Mouse (Mus musculus) brown adipose tissue, adult 24 weeks (tissue): ENCODE measurements around the gene Prpf4. TPM values are rescaled to one million over a fixed set of nuclear protein-coding genes. Genes with fewer than 3 reads are reported as not detected.

Experiments
- H3K27ac ChIP-seq: fragments of 200-500 bp; replicated peaks from 2 replicates; pipeline ENCODE4 v1.5.1; 2012; ENCODE audit warnings: low read depth, mild to moderate bottlenecking, low read length
- H3K4me1 ChIP-seq: fragments of 200-500 bp; 2 replicates; pipeline ENCODE4 v1.6.1; 2012; ENCODE audit warnings: low read length, mixed read lengths; ENCODE audit not compliant: control insufficient read depth, insufficient read depth, insufficient read length
- H3K4me3 ChIP-seq: fragments of 200-500 bp; 2 replicates; pipeline ENCODE4 v1.5.1; 2012; ENCODE audit warnings: low read depth, mild to moderate bottlenecking, low read length, moderate library complexity; ENCODE audit not compliant: insufficient read depth
- polyA plus RNA-seq: library from polyadenylated mRNA; stranded (reverse); fragments of >200 nt; gene quantifications from 2 replicates; pipeline ENCODE4 v1.2.4, GENCODE M21; 2012; ENCODE audit not compliant: missing spikeins, insufficient read depth, insufficient read length

The Prpf4 gene
- polyA plus RNA-seq, 1 experiment = 5.4 TPM

GRCm38 (mm10) chr4:62374342-62374741 is 34.3 kb upstream of the Prpf4 start:
- Histone ChIP-seq H3K4me3 (no peak overlapping the region), H3K4me1 (no peaks in the 10 kb centered on the region), H3K27ac (no peak overlapping the region)

DNA sequence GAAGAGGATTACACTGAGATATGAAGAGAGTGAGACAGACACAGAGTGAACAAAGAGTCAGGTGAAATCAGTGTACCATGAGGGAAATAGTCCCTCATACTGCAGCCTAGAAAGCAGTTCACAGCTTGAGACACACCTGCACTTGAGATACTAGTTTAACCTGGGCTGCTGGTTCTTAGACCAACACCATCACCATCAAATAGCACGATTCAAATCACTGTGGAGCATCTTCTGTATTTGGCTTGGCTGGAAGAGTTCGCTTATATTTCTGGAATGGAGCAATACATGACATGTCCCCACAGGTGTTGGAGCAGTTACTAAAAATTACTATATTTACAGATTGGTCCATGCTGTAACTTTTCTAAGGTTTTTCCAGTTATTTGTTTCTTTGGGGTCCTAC is 32.5 kb upstream of the Prpf4 start:
- Histone ChIP-seq H3K4me1 (no peaks in the 10 kb centered on the region), H3K27ac (no peak overlapping the region), H3K4me3 (no peak overlapping the region)

GRCm38 (mm10) chr4:62379724-62380381 is 28.7 kb upstream of the Prpf4 start:
- Histone ChIP-seq H3K27ac (no peak overlapping the region), H3K4me3 (no peak overlapping the region)

GRCm38 (mm10) chr4:62383207-62383606 is 25.4 kb upstream of the Prpf4 start:
- Histone ChIP-seq H3K27ac (no peak overlapping the region), H3K4me1 (no peaks in the 10 kb centered on the region), H3K4me3 (no peak overlapping the region)

More at GRCm38 (mm10) chr4:62379724-62380381, 28.7 kb upstream of the Prpf4 start:
- no peaks in the 10 kb centered on the region for H3K4me1 ChIP-seq

DNA sequence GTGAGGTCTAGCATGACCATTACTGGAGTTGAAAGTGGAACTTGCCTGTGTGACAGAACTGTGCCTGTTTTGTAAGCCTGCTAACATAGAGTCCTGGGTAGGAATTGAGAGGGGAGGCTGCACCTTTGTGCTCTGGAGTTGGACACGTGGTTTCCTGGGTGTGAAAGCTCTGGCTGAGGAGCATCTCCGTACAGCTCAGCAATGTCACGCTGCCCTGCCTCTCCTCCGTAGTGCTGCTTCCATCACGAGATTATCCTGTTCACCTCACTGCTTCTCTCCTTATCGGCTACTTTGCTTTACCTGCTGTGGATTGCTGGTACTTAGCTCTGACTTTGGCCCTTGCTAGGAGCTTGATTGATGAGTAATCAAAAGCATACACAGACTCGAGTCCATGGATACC is 24.8 kb upstream of the Prpf4 start:
- no peak overlapping the region for H3K27ac ChIP-seq
- no peaks in the 10 kb centered on the region for H3K4me1 ChIP-seq
- H3K4me3 ChIP-seq = no peak overlapping the region

DNA sequence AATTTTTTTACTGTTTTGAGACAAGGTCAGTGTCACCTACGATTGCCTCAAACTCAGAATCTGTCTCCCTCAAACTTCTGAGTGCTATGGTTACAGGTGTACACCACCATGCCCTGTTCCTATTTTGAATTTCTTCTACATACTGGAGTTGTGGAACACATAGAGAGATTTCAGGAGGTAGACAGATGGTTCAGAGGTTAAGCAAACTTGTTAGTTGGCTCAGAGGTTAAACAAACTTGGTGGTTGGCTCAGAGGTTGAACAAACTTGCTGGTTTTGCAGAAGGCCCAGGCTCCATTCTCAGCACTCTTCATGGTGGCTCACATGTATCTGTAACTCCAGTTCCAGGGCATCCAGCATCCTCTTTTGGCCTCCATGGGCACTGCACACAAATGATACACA is 24.4 kb upstream of the Prpf4 start:
- no peak overlapping the region for H3K4me3 ChIP-seq
- H3K27ac ChIP-seq = no peak overlapping the region
- no peaks in the 10 kb centered on the region for H3K4me1 ChIP-seq

DNA sequence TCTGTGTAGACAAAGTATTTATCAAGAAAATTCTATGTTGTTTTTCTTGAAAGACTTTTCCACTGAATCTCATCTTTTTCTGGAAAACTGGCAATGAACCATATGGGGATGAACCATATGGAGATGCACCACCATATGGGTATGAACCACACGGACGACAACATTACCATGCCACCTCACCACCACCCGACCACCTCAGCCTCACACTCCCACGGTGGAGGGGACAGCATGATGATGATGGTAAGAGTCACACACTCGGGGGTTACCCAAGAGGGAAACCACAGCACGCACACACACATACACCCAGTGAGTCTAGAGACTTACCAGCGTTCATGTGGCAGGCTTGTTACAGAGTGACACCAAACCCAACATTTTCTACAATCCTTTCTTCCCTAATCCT is 23.2 kb upstream of the Prpf4 start:
- Histone ChIP-seq H3K4me3 (no peak overlapping the region), H3K4me1 (no peaks in the 10 kb centered on the region), H3K27ac (no peak overlapping the region)

DNA sequence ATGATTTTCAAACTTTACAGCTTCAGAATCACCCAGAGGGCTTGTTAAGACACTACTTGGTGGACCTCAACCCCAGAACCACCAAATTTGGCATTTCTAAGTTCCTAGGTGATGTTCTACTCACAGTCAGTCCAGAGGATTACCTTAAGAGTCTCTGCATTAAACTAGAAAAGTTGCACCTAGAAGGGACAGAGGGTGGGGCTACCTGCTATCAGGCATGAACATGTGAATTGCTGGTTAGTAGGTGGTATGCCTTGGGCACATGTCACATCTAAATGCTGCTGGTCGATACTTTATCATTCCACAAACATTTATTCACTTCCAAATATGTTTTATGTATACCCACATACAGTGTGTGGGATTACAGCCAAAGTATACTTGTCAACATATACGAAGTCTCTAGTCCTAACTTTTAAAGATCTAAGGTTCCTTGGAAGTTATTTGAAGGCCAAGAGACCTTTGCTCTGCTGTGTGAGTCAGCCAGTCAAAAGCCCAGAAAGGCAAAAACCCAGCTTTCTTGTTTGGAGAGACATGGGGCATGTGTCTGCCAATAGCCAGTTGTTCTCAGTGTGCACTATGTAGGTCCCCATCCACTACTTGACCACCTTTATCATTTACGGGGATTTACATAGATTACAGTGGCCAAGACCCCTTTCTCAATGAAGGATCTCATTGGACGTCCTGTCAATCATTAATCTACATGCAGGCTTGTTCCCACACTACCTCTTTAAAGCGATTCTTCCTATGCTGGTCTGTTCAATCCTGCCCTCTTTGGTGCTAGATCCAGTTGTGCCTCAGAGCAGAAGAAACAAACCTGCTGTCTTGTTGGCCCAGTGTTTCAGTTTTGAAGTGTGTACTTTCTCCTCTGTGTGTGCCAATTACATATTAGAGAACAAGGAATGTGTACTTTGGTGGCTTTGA is 18.7 kb upstream of the Prpf4 start:
- H3K4me1 ChIP-seq = no peaks in the 10 kb centered on the region
- no peak overlapping the region for H3K4me3 ChIP-seq
- H3K27ac ChIP-seq = no peak overlapping the region

DNA sequence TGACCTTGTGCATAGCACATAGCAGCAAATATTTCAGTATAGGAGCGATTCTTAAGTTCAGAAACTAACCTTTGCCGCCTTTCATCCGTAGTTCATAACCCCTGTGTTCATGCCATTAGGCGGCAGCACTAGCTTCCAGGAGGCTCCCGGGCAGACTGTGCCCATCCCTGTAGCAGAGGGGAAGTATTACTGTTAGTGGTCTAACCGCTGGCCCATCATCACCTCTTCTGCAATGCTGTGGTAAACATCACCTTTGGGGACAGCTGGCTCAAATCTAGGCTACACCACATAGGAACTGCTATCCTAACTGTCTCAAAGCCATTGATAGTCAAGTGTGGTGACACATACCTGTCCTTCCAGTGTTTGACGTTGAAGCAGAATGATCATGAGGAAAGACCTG is 16.7 kb upstream of the Prpf4 start:
- no peak overlapping the region for H3K4me3 ChIP-seq
- H3K27ac ChIP-seq = no peak overlapping the region
- no peaks in the 10 kb centered on the region; the same call in 1 of the 2 replicates for H3K4me1 ChIP-seq

DNA sequence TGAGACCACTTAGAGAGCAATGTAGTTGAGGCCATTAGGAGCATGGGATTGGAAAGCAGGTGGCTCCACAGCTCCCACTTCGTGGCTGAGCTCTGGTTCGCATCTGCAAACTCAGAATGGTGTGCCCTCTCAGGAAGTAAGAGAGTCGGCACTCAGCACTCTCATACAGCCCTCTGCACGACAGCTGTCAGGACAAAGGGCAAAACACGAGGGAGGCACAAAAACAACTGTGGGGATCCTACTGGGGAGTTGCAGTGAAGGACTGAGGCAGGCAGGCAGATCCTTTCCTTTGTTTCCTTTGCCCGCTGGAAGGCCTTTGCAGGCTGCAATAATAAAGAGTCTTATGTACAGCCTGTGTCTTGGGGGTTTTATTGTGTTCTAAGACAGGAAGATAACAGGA is 15.1 kb upstream of the Prpf4 start:
- Histone ChIP-seq H3K4me3 (no peak overlapping the region), H3K4me1 (no peaks in the 10 kb centered on the region; the same call in 1 of the 2 replicates), H3K27ac (no peak overlapping the region)

- Histone ChIP-seq H3K27ac (no peak overlapping the region), H3K4me3 (no peak overlapping the region), H3K4me1 (no peaks in the 10 kb centered on the region; the same call in 1 of the 2 replicates)
These were observed 12.8 kb upstream of the Prpf4 start for GRCm38 (mm10) chr4:62395806-62396205.

DNA sequence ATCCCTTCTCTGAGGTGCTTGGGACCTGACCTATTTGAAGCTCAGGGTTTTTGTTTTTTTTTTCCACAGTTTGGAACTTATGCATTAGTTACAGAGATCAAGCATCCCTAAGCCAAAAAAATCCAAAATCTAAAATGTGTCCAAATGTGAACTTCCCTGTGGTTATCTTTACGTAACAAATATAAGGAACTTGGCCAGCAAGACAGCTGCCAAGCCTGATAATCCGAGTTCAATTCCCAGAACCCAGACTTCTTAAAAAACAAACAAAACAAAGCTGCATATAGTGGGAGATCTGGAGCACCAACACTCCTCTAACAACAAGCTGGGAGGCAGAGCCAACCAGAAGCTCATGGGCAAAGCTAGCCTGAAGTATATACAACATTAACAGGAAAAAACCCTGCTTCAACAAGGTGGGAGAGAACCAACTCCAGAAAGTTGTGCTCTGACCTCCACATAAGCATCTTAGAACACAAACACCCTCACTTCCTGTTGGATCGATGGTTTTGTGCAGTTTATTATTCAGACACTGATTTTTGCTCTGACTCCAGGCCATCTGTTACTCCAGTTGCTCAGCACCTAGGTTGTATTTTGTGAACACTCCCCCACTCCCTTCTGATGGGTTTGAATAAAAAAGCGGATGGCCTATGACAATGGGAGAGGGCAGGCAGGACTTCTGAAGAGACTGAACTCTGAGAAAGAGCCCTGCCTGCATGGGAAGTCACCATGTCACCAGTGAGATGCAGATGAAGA is 10.8 kb upstream of the Prpf4 start:
- Histone ChIP-seq H3K4me1 (no peaks in the 10 kb centered on the region; the same call in 1 of the 2 replicates), H3K27ac (no peak overlapping the region), H3K4me3 (no peak overlapping the region)

DNA sequence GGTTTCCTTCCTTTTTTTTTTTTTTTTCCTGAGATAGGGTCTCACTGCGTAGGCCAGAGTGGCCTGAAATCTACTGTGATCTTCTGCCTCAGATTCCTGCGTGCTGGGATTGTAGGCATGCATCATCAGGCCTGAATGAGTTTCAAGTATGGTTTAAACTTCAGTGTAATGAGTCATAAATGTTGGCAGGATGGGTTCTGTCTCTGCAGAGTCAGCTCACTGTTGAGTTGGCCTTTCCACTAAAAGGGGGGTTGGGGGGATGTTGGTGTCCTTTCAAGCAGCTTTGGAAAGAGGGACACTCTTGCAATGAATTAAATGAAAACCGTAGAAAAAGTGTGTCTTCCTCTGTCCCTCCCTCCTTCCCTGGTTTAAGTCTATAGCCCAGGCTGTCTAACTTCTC is 9.6 kb upstream of the Prpf4 start:
- no peak overlapping the region for H3K27ac ChIP-seq
- H3K4me3 ChIP-seq = no peak overlapping the region
- H3K4me1 ChIP-seq = no peaks in the 10 kb centered on the region; the same call in 1 of the 2 replicates

GRCm38 (mm10) chr4:62406133-62406532 is 2.5 kb upstream of the Prpf4 start:
- peaks cover 13% of the 10 kb centered on the region for H3K4me1 ChIP-seq
- no peak overlapping the region for H3K27ac ChIP-seq

More at GRCm38 (mm10) chr4:62406133-62406532, 2.5 kb upstream of the Prpf4 start:
- H3K4me3 ChIP-seq = no peak overlapping the region
